Mouse (Mus musculus): ENCODE measurements at regions not wholly inside any gene's neighbourhood (a gene's known extent, or its start where the extent isn't known, plus 50 kb on each side); places are given as distances from the start of the nearest gene placed in this dataset.

- TF ChIP-seq POLR2A (IDR thresholded peaks at IDR 0.05; ENCODE audit: low read depth, low read length) (peak; percentile 27), CTCF (IDR thresholded peaks at IDR 0.05; ENCODE audit: extremely low read depth, insufficient read depth, insufficient read length, insufficient replicate concordance) (no peak)
- Histone ChIP-seq H3K27me3 (ENCODE audit: control insufficient read depth, insufficient read depth, low read length) (no peaks in the 10 kb centered on the region), H3K27ac (ENCODE audit: insufficient read depth, low read length) (peak overlapping the region; percentile 97), H3K4me1 (ENCODE audit: control insufficient read depth, insufficient read depth, insufficient read length) (peaks cover 28% of the 10 kb centered on the region), H3K4me3 (ENCODE audit: extremely low read depth, insufficient read depth, insufficient read length) (peak overlapping the region; percentile 36; the same call in 1 of the 2 replicates), H3K36me3 (ENCODE audit: control insufficient read depth, insufficient read depth, low read length) (no peaks in the 10 kb centered on the region)
- 25% methylated on average over 11 of the region's 11 CpGs for WGBS
- peak; percentile 81 for DNase-seq (ENCODE audit: low read depth in 1 of 2, low spot score in 2 of 2)
Observed at GRCm38 (mm10) chr15:97458748-97459221, 211.7 kb upstream of the Amigo2 start.

- Histone ChIP-seq H3K36me3 (ENCODE audit: control insufficient read depth, insufficient read depth, low read length) (no peaks in the 10 kb centered on the region), H3K27ac (ENCODE audit: insufficient read depth, low read length) (peak overlapping the region; percentile 99), H3K27me3 (ENCODE audit: control insufficient read depth, insufficient read depth, low read length) (no peaks in the 10 kb centered on the region), H3K4me1 (ENCODE audit: control insufficient read depth, insufficient read depth, insufficient read length) (peaks cover 28% of the 10 kb centered on the region), H3K4me3 (ENCODE audit: extremely low read depth, insufficient read depth, insufficient read length) (peak overlapping the region; percentile 52; the same call in 1 of the 2 replicates)
- peak; percentile 14; the same call in 1 of the 2 replicates for TF ChIP-seq POLR2A (IDR thresholded peaks at IDR 0.05; ENCODE audit: low read depth, low read length)
- TF ChIP-seq CTCF (IDR thresholded peaks at IDR 0.05; ENCODE audit: extremely low read depth, insufficient read depth, insufficient read length, insufficient replicate concordance), result peak; percentile 16; the same call in 1 of the 2 replicates
- peak; percentile 61 to 69 for DNase-seq (ENCODE audit: low read depth in 1 of 2, low spot score in 2 of 2)
- WGBS, result 6% methylated on average over 17 of the region's 17 CpGs
Observed at GRCm38 (mm10) chr15:97458139-97458747, 211.2 kb upstream of the Amigo2 start.

GRCm38 (mm10) chr15:97457468-97457867 lies 210.4 kb upstream of the Amigo2 start:
- 70% methylated on average over 8 of the region's 8 CpGs for WGBS
- H3K36me3 ChIP-seq (ENCODE audit: control insufficient read depth, insufficient read depth, low read length), result no peaks in the 10 kb centered on the region
- H3K4me1 ChIP-seq (ENCODE audit: control insufficient read depth, insufficient read depth, insufficient read length), result peaks cover 28% of the 10 kb centered on the region
- H3K27ac ChIP-seq (ENCODE audit: insufficient read depth, low read length), result peak overlapping the region; percentile 49
- no peak for TF ChIP-seq POLR2A (IDR thresholded peaks at IDR 0.05; ENCODE audit: low read depth, low read length)
- no peak for TF ChIP-seq CTCF (IDR thresholded peaks at IDR 0.05; ENCODE audit: extremely low read depth, insufficient read depth, insufficient read length, insufficient replicate concordance)
- H3K27me3 ChIP-seq (ENCODE audit: control insufficient read depth, insufficient read depth, low read length), result no peaks in the 10 kb centered on the region
- H3K4me3 ChIP-seq (ENCODE audit: extremely low read depth, insufficient read depth, insufficient read length), result no peak overlapping the region
- DNase-seq (ENCODE audit: low read depth in 1 of 2, low spot score in 2 of 2), result no peak

GRCm38 (mm10) chr15:97456991-97457390 lies 209.9 kb upstream of the Amigo2 start:
- H3K27me3 ChIP-seq (ENCODE audit: control insufficient read depth, insufficient read depth, low read length), result no peaks in the 10 kb centered on the region
- H3K36me3 ChIP-seq (ENCODE audit: control insufficient read depth, insufficient read depth, low read length), result no peaks in the 10 kb centered on the region
- TF ChIP-seq CTCF (IDR thresholded peaks at IDR 0.05; ENCODE audit: extremely low read depth, insufficient read depth, insufficient read length, insufficient replicate concordance) (no peak), POLR2A (IDR thresholded peaks at IDR 0.05; ENCODE audit: low read depth, low read length) (no peak)
- H3K4me1 ChIP-seq (ENCODE audit: control insufficient read depth, insufficient read depth, insufficient read length), result peaks cover 28% of the 10 kb centered on the region
- 87% methylated on average over 16 of the region's 16 CpGs for WGBS
- H3K4me3 ChIP-seq (ENCODE audit: extremely low read depth, insufficient read depth, insufficient read length), result no peak overlapping the region
- peak overlapping the region; percentile 49; the same call in 1 of the 2 replicates for H3K27ac ChIP-seq (ENCODE audit: insufficient read depth, low read length)
- peak in 1 of 2 experiments; percentile 21 for DNase-seq (ENCODE audit: low read depth in 1 of 2, low spot score in 2 of 2)

GRCm38 (mm10) chr15:97455672-97456071 lies 208.6 kb upstream of the Amigo2 start:
- TF ChIP-seq CTCF (IDR thresholded peaks at IDR 0.05; ENCODE audit: extremely low read depth, insufficient read depth, insufficient read length, insufficient replicate concordance) (no peak), POLR2A (IDR thresholded peaks at IDR 0.05; ENCODE audit: low read depth, low read length) (no peak)
- WGBS, result 2% methylated on average over 5 of the region's 5 CpGs
- peaks cover 28% of the 10 kb centered on the region for H3K4me1 ChIP-seq (ENCODE audit: control insufficient read depth, insufficient read depth, insufficient read length)
- H3K27me3 ChIP-seq (ENCODE audit: control insufficient read depth, insufficient read depth, low read length), result no peaks in the 10 kb centered on the region
- no peak for DNase-seq (ENCODE audit: low read depth in 1 of 2, low spot score in 2 of 2)
- no peaks in the 10 kb centered on the region for H3K36me3 ChIP-seq (ENCODE audit: control insufficient read depth, insufficient read depth, low read length)
- peak overlapping the region; percentile 62 for H3K27ac ChIP-seq (ENCODE audit: insufficient read depth, low read length)
- no peak overlapping the region for H3K4me3 ChIP-seq (ENCODE audit: extremely low read depth, insufficient read depth, insufficient read length)

GRCm38 (mm10) chr15:97449724-97450123 lies 202.6 kb upstream of the Amigo2 start:
- no peak for TF ChIP-seq POLR2A (IDR thresholded peaks at IDR 0.05; ENCODE audit: low read depth, low read length)
- TF ChIP-seq CTCF (IDR thresholded peaks at IDR 0.05; ENCODE audit: extremely low read depth, insufficient read depth, insufficient read length, insufficient replicate concordance), result no peak
- no peak for DNase-seq (ENCODE audit: low read depth in 1 of 2, low spot score in 2 of 2)

GRCm38 (mm10) chr15:97449001-97449400 lies 201.9 kb upstream of the Amigo2 start:
- Histone ChIP-seq H3K27me3 (ENCODE audit: control insufficient read depth, insufficient read depth, low read length) (no peaks in the 10 kb centered on the region), H3K36me3 (ENCODE audit: control insufficient read depth, insufficient read depth, low read length) (no peaks in the 10 kb centered on the region; the same call in 1 of the 2 replicates), H3K4me3 (ENCODE audit: extremely low read depth, insufficient read depth, insufficient read length) (no peak overlapping the region), H3K27ac (ENCODE audit: insufficient read depth, low read length) (no peak overlapping the region), H3K4me1 (ENCODE audit: control insufficient read depth, insufficient read depth, insufficient read length) (peaks cover 9% of the 10 kb centered on the region; the same call in 1 of the 2 replicates)
- no peak for DNase-seq (ENCODE audit: low read depth in 1 of 2, low spot score in 2 of 2)
- no peak for TF ChIP-seq POLR2A (IDR thresholded peaks at IDR 0.05; ENCODE audit: low read depth, low read length)
- no peak for TF ChIP-seq CTCF (IDR thresholded peaks at IDR 0.05; ENCODE audit: extremely low read depth, insufficient read depth, insufficient read length, insufficient replicate concordance)
- WGBS, result 17% methylated on average over 6 of the region's 6 CpGs

More at GRCm38 (mm10) chr15:97449724-97450123, 202.6 kb upstream of the Amigo2 start:
- Histone ChIP-seq H3K36me3 (ENCODE audit: control insufficient read depth, insufficient read depth, low read length) (no peaks in the 10 kb centered on the region; the same call in 1 of the 2 replicates), H3K4me3 (ENCODE audit: extremely low read depth, insufficient read depth, insufficient read length) (no peak overlapping the region), H3K27ac (ENCODE audit: insufficient read depth, low read length) (no peak overlapping the region), H3K27me3 (ENCODE audit: control insufficient read depth, insufficient read depth, low read length) (no peaks in the 10 kb centered on the region), H3K4me1 (ENCODE audit: control insufficient read depth, insufficient read depth, insufficient read length) (peaks cover 9% of the 10 kb centered on the region; the same call in 1 of the 2 replicates)
- WGBS, result 87% methylated on average over 3 of the region's 3 CpGs
